Mouse (Mus musculus): ENCODE results near the gene Usp48.

GRCm38 (mm10) chr4:137609702-137610101 lies 16.1 kb downstream of the Usp48 start:
- TF ChIP-seq CTCF (IDR thresholded peaks at IDR 0.05; ENCODE audit: borderline replicate concordance, control insufficient read depth, extremely low read depth, insufficient read depth, low read length, poor library complexity) (no peak), POLR2A (IDR thresholded peaks at IDR 0.05; ENCODE audit: control insufficient read depth, extremely low read depth, insufficient read depth, low read length, poor library complexity) (no peak)
